Mouse (Mus musculus): ENCODE measurements at regions not wholly inside any gene's neighbourhood (a gene's known extent, or its start where the extent isn't known, plus 50 kb on each side); places are given as distances from the start of the nearest gene placed in this dataset.

- no peaks in the 10 kb centered on the region for H3K4me1 ChIP-seq (ENCODE audit: control insufficient read depth, insufficient read depth, low read length)
- WGBS = 82% methylated on average over 2 of the region's 2 CpGs
- no peaks in the 10 kb centered on the region for H3K27me3 ChIP-seq (ENCODE audit: control insufficient read depth, insufficient read depth, low read length)
- H3K79me2 ChIP-seq (replicated peaks; ENCODE audit: control insufficient read depth, insufficient read depth, low read length) = no peaks in the 10 kb centered on the region
- DNase-seq = no peak
- H3K4me3 ChIP-seq = no peak overlapping the region
- no peaks in the 10 kb centered on the region for H3K36me3 ChIP-seq (ENCODE audit: control insufficient read depth, insufficient read depth, low read length)
- intact Hi-C loops (cut with DNase I) = no loop called here
- TF ChIP-seq CTCF (IDR thresholded peaks at IDR 0.05) (no peak), EP300 (IDR thresholded peaks at IDR 0.05; ENCODE audit: insufficient read depth, low read depth, low read length) (no peak), POLR2A (IDR thresholded peaks at IDR 0.05; ENCODE audit: insufficient read depth, low read depth, low read length) (no peak)
- H3K9ac ChIP-seq (ENCODE audit: low read depth, low read length) = no peak overlapping the region
- H3K27ac ChIP-seq = no peak overlapping the region
These were observed 104.4 kb upstream of the Marcks start for GRCm38 (mm10) chr10:37243136-37243535.

DNA sequence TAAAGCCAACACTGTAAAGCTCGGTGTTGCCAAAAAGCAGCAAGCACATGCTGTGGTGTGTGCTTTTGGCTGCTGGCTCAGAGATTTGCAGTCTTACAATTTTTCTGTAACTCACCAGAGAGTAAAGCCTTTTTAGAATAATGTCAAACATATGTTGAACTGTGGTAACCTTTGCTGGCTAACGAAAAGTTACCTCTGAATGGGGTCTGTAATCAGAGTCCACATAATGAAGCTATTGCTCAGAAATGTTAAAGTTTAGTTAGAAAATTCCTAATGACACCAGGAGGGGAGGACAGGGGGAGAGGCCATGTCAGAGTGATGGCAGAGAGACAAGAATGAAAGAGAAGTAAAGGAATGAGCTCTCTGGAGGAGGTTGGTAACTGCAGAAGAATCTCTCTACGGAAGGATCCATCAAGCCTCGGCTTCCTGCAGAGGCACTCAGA, 103.1 kb upstream of the Marcks start:
- H3K36me3 ChIP-seq (ENCODE audit: control insufficient read depth, insufficient read depth, low read length) = no peaks in the 10 kb centered on the region; the same call in 1 of the 2 replicates
- TF ChIP-seq EP300 (IDR thresholded peaks at IDR 0.05; ENCODE audit: insufficient read depth, low read depth, low read length) (no peak), CTCF (IDR thresholded peaks at IDR 0.05) (no peak), POLR2A (IDR thresholded peaks at IDR 0.05; ENCODE audit: insufficient read depth, low read depth, low read length) (no peak)
- no peaks in the 10 kb centered on the region for H3K27me3 ChIP-seq (ENCODE audit: control insufficient read depth, insufficient read depth, low read length)
- no peaks in the 10 kb centered on the region for H3K79me2 ChIP-seq (replicated peaks; ENCODE audit: control insufficient read depth, insufficient read depth, low read length)
- no peak overlapping the region for H3K4me3 ChIP-seq
- 70% methylated on average over 4 of the region's 4 CpGs for WGBS
- H3K4me1 ChIP-seq (ENCODE audit: control insufficient read depth, insufficient read depth, low read length) = no peaks in the 10 kb centered on the region; the same call in 1 of the 2 replicates
- H3K27ac ChIP-seq = no peak overlapping the region
- no peak overlapping the region for H3K9ac ChIP-seq (ENCODE audit: low read depth, low read length)
- no peak for DNase-seq
- intact Hi-C loops (cut with DNase I) = no loop called here

GRCm38 (mm10) chr10:37240634-37241033, 101.9 kb upstream of the Marcks start:
- Histone ChIP-seq H3K4me3 (no peak overlapping the region), H3K27ac (no peak overlapping the region), H3K9ac (ENCODE audit: low read depth, low read length) (no peak overlapping the region), H3K79me2 (replicated peaks; ENCODE audit: control insufficient read depth, insufficient read depth, low read length) (no peaks in the 10 kb centered on the region), H3K27me3 (ENCODE audit: control insufficient read depth, insufficient read depth, low read length) (no peaks in the 10 kb centered on the region), H3K36me3 (ENCODE audit: control insufficient read depth, insufficient read depth, low read length) (peaks cover 6% of the 10 kb centered on the region), H3K4me1 (ENCODE audit: control insufficient read depth, insufficient read depth, low read length) (no peaks in the 10 kb centered on the region; the same call in none of the 2 replicates)
- intact Hi-C loops (cut with DNase I) = no loop called here
- no peak for DNase-seq
- no peak for TF ChIP-seq CTCF (IDR thresholded peaks at IDR 0.05)
- 50% methylated on average over 4 of the region's 4 CpGs for WGBS

- intact Hi-C loops (cut with DNase I) = no loop called here
- no peak overlapping the region for H3K4me3 ChIP-seq
- WGBS = 70% methylated on average over 3 of the region's 3 CpGs
- TF ChIP-seq CTCF (IDR thresholded peaks at IDR 0.05) = no peak
- no peak for TF ChIP-seq EP300 (IDR thresholded peaks at IDR 0.05; ENCODE audit: insufficient read depth, low read depth, low read length)
- TF ChIP-seq POLR2A (IDR thresholded peaks at IDR 0.05; ENCODE audit: insufficient read depth, low read depth, low read length) = no peak
- no peak overlapping the region for H3K27ac ChIP-seq
- peaks cover 6% of the 10 kb centered on the region for H3K36me3 ChIP-seq (ENCODE audit: control insufficient read depth, insufficient read depth, low read length)
- no peaks in the 10 kb centered on the region; the same call in none of the 2 replicates for H3K4me1 ChIP-seq (ENCODE audit: control insufficient read depth, insufficient read depth, low read length)
- no peaks in the 10 kb centered on the region for H3K79me2 ChIP-seq (replicated peaks; ENCODE audit: control insufficient read depth, insufficient read depth, low read length)
- H3K9ac ChIP-seq (ENCODE audit: low read depth, low read length) = no peak overlapping the region
- no peak for DNase-seq
- H3K27me3 ChIP-seq (ENCODE audit: control insufficient read depth, insufficient read depth, low read length) = no peaks in the 10 kb centered on the region
These were observed 101.5 kb upstream of the Marcks start for GRCm38 (mm10) chr10:37240201-37240600.

DNA sequence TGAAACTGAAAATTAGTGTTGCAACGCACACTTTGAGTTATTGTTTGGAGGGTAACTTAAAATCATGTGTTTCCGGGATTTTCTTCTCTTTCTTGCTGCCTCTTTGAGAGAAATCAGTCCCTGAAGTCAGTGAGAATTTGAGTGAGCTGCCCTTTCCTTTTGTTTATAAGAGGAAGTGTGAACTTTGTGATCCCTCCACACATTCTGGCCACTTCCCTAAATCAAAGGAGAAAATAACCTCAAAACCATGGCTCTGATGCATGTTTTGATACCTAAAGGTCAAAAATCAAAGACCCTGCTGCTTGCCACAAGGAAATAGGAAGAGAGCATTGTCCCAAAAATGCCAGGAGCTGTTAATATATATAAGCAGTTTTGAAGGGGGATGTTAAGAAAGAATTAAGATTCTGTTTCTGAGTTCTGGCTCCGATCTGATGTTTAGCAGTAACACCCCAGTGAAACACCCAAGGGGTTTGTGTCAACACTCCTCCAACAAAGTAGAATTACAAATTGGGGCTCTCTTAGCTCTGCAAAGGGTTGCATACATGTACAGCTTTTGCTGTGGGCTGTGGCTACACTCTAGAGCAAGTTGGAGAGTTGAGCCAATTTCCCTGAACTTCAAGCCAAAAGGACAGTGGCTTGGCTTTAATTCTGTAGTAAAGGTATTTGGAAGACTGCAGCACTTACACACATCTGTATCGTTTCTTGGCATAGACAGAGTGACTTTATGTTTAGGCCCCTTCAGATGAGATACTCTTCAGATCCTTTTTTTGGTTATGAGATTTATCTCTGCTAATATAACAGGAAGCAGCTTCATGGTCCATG, 97.5 kb upstream of the Marcks start:
- Histone ChIP-seq H3K4me1 (ENCODE audit: control insufficient read depth, insufficient read depth, low read length) (peaks cover 11% of the 10 kb centered on the region), H3K9ac (ENCODE audit: low read depth, low read length) (no peak overlapping the region), H3K36me3 (ENCODE audit: control insufficient read depth, insufficient read depth, low read length) (peaks cover 6% of the 10 kb centered on the region), H3K27ac (peak overlapping the region; percentile 21), H3K4me3 (no peak overlapping the region), H3K79me2 (replicated peaks; ENCODE audit: control insufficient read depth, insufficient read depth, low read length) (no peaks in the 10 kb centered on the region), H3K27me3 (ENCODE audit: control insufficient read depth, insufficient read depth, low read length) (no peaks in the 10 kb centered on the region)
- peak in 1 of 2 experiments; percentile 8 for DNase-seq
- WGBS = 31% methylated on average over 4 of the region's 4 CpGs
- intact Hi-C loops (cut with DNase I) = no loop called here
- TF ChIP-seq POLR2A (IDR thresholded peaks at IDR 0.05; ENCODE audit: insufficient read depth, low read depth, low read length) = no peak
- no peak for TF ChIP-seq EP300 (IDR thresholded peaks at IDR 0.05; ENCODE audit: insufficient read depth, low read depth, low read length)
- no peak for TF ChIP-seq CTCF (IDR thresholded peaks at IDR 0.05)

DNA sequence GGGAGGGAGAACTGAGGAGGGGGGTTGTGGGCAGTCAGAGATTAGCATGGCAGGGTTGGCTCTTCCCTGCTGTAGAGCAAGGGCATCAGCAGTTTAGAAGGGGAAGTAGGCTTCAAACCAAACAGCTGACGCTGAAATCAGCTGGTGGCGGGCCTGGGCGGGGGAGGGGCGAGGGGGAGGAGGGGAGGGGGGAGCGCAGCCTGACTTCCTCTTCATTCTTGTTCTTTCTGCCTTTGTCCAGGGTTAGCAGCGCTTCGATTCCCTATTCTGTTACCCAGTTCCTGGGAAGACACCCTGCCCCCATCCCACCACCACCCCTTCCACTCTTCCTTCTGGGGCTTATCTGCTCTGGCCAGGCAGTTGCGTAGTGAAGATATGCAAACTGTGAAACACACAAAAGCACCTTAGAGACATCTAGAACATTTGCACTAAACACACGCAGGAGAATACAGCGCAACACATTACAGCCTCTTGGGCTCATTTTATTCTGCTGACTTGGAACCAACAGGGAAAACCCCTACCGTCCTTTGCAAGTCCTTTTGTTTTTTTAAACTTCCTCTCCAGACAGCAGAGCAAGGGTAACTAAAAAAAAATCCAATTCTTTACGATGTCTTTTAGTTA, 93.3 kb upstream of the Marcks start:
- H3K9ac ChIP-seq (ENCODE audit: low read depth, low read length) = peak overlapping the region; percentile 64
- DNase-seq = peak; percentile 58 to 73
- peak overlapping the region; percentile 49 for H3K27ac ChIP-seq
- TF ChIP-seq CTCF (IDR thresholded peaks at IDR 0.05) (no peak), EP300 (IDR thresholded peaks at IDR 0.05; ENCODE audit: insufficient read depth, low read depth, low read length) (no peak), POLR2A (IDR thresholded peaks at IDR 0.05; ENCODE audit: insufficient read depth, low read depth, low read length) (no peak)
- H3K79me2 ChIP-seq (replicated peaks; ENCODE audit: control insufficient read depth, insufficient read depth, low read length) = no peaks in the 10 kb centered on the region
- H3K4me3 ChIP-seq = peak overlapping the region; percentile 15; the same call in 1 of the 2 replicates
- peaks cover 11% of the 10 kb centered on the region for H3K4me1 ChIP-seq (ENCODE audit: control insufficient read depth, insufficient read depth, low read length)
- H3K27me3 ChIP-seq (ENCODE audit: control insufficient read depth, insufficient read depth, low read length) = no peaks in the 10 kb centered on the region
- 5% methylated on average over 9 of the region's 12 CpGs for WGBS
- intact Hi-C loops (cut with DNase I) = loop anchor here (5.0 kb wide), 1 partner anchor 90 kb away; no protein-coding TSS in a partner anchor
- H3K36me3 ChIP-seq (ENCODE audit: control insufficient read depth, insufficient read depth, low read length) = peaks cover 6% of the 10 kb centered on the region
